Mouse (Mus musculus): Measurements from ENCODE around the gene Adprh. TPM values are rescaled to one million over a fixed set of nuclear protein-coding genes. Genes with fewer than 3 reads are reported as not detected.

Adprh gene
- polyA plus RNA-seq, 1 experiment from 2014 or later, result 46.7 TPM

- no peaks in the 10 kb centered on the region for H3K27me3 ChIP-seq (ENCODE audit: control insufficient read depth, insufficient read depth, low read length)
- ATAC-seq (ENCODE audit: low FRiP score, low TSS enrichment) (no peak), DNase-seq (ENCODE audit: low spot score) (no peak)
- no peaks in the 10 kb centered on the region for H3K9me3 ChIP-seq (ENCODE audit: control insufficient read depth, low read length)
- H3K9ac ChIP-seq (ENCODE audit: low read length), result no peak overlapping the region
- 51% methylated on average over 13 of the region's 13 CpGs for WGBS
- no peaks in the 10 kb centered on the region for H3K4me1 ChIP-seq (replicated peaks; ENCODE audit: control insufficient read depth, insufficient read depth)
- no peak for TF ChIP-seq CTCF (IDR thresholded peaks at IDR 0.05; ENCODE audit: low read depth)
- TF ChIP-seq EP300 (optimal IDR thresholded peaks at IDR 0.05), result no peak
- H3K36me3 ChIP-seq (ENCODE audit: control insufficient read depth, insufficient read depth, low read length), result no peaks in the 10 kb centered on the region
- H3K27ac ChIP-seq (replicated peaks), result no peak overlapping the region
- no peak overlapping the region for H3K4me2 ChIP-seq (replicated peaks; ENCODE audit: low read depth)
- H3K4me3 ChIP-seq (ENCODE audit: low read depth, low read length), result no peak overlapping the region
These were observed 20.9 kb downstream of the Adprh start for GRCm38 (mm10) chr16:38431446-38432185.

- Histone ChIP-seq H3K27ac (replicated peaks) (no peak overlapping the region), H3K9ac (ENCODE audit: low read length) (no peak overlapping the region), H3K27me3 (ENCODE audit: control insufficient read depth, insufficient read depth, low read length) (no peaks in the 10 kb centered on the region), H3K4me2 (replicated peaks; ENCODE audit: low read depth) (no peak overlapping the region), H3K9me3 (ENCODE audit: control insufficient read depth, low read length) (no peaks in the 10 kb centered on the region), H3K36me3 (ENCODE audit: control insufficient read depth, insufficient read depth, low read length) (no peaks in the 10 kb centered on the region), H3K4me1 (replicated peaks; ENCODE audit: control insufficient read depth, insufficient read depth) (no peaks in the 10 kb centered on the region), H3K4me3 (ENCODE audit: low read depth, low read length) (no peak overlapping the region)
- ATAC-seq (ENCODE audit: low FRiP score, low TSS enrichment), result no peak
- no peak for DNase-seq (ENCODE audit: low spot score)
- TF ChIP-seq CTCF (IDR thresholded peaks at IDR 0.05; ENCODE audit: low read depth) (no peak), EP300 (optimal IDR thresholded peaks at IDR 0.05) (no peak)
- 73% methylated on average over 1 of the region's 1 CpGs for WGBS
These were observed 26.7 kb downstream of the Adprh start for GRCm38 (mm10) chr16:38425799-38426198.

- H3K9ac ChIP-seq (ENCODE audit: low read length), result no peak overlapping the region
- no peak for TF ChIP-seq EP300 (optimal IDR thresholded peaks at IDR 0.05)
- TF ChIP-seq CTCF (IDR thresholded peaks at IDR 0.05; ENCODE audit: low read depth), result no peak
- H3K27me3 ChIP-seq (ENCODE audit: control insufficient read depth, insufficient read depth, low read length), result no peaks in the 10 kb centered on the region
- DNase-seq (ENCODE audit: low spot score) (no peak), ATAC-seq (ENCODE audit: low FRiP score, low TSS enrichment) (no peak)
- WGBS, result 83% methylated on average over 2 of the region's 2 CpGs
- no peak overlapping the region for H3K4me3 ChIP-seq (ENCODE audit: low read depth, low read length)
- H3K9me3 ChIP-seq (ENCODE audit: control insufficient read depth, low read length), result no peaks in the 10 kb centered on the region
- H3K27ac ChIP-seq (replicated peaks), result no peak overlapping the region
- no peaks in the 10 kb centered on the region for H3K4me1 ChIP-seq (replicated peaks; ENCODE audit: control insufficient read depth, insufficient read depth)
- no peak overlapping the region for H3K4me2 ChIP-seq (replicated peaks; ENCODE audit: low read depth)
- H3K36me3 ChIP-seq (ENCODE audit: control insufficient read depth, insufficient read depth, low read length), result no peaks in the 10 kb centered on the region
These were observed 27.1 kb downstream of the Adprh start for GRCm38 (mm10) chr16:38425374-38425773.

- Histone ChIP-seq H3K27ac (replicated peaks) (no peak overlapping the region), H3K4me2 (replicated peaks; ENCODE audit: low read depth) (no peak overlapping the region), H3K9me3 (ENCODE audit: control insufficient read depth, low read length) (no peaks in the 10 kb centered on the region), H3K9ac (ENCODE audit: low read length) (no peak overlapping the region), H3K27me3 (ENCODE audit: control insufficient read depth, insufficient read depth, low read length) (no peaks in the 10 kb centered on the region), H3K4me1 (replicated peaks; ENCODE audit: control insufficient read depth, insufficient read depth) (no peaks in the 10 kb centered on the region), H3K36me3 (ENCODE audit: control insufficient read depth, insufficient read depth, low read length) (no peaks in the 10 kb centered on the region), H3K4me3 (ENCODE audit: low read depth, low read length) (no peak overlapping the region)
- DNase-seq (ENCODE audit: low spot score) (no peak), ATAC-seq (ENCODE audit: low FRiP score, low TSS enrichment) (no peak)
- TF ChIP-seq CTCF (IDR thresholded peaks at IDR 0.05; ENCODE audit: low read depth) (no peak), EP300 (optimal IDR thresholded peaks at IDR 0.05) (no peak)
- WGBS, result 81% methylated on average over 7 of the region's 7 CpGs
These were observed 37.5 kb downstream of the Adprh start for GRCm38 (mm10) chr16:38414953-38415352.

GRCm38 (mm10) chr16:38408416-38408815 lies 44.1 kb downstream of the Adprh start:
- TF ChIP-seq EP300 (optimal IDR thresholded peaks at IDR 0.05), result no peak
- no peak for TF ChIP-seq CTCF (IDR thresholded peaks at IDR 0.05; ENCODE audit: low read depth)
- DNase-seq (ENCODE audit: low spot score) (no peak), ATAC-seq (ENCODE audit: low FRiP score, low TSS enrichment) (no peak)
- Histone ChIP-seq H3K4me3 (ENCODE audit: low read depth, low read length) (no peak overlapping the region), H3K9me3 (ENCODE audit: control insufficient read depth, low read length) (no peaks in the 10 kb centered on the region), H3K4me2 (replicated peaks; ENCODE audit: low read depth) (no peak overlapping the region), H3K36me3 (ENCODE audit: control insufficient read depth, insufficient read depth, low read length) (no peaks in the 10 kb centered on the region), H3K9ac (ENCODE audit: low read length) (no peak overlapping the region), H3K27ac (replicated peaks) (no peak overlapping the region), H3K4me1 (replicated peaks; ENCODE audit: control insufficient read depth, insufficient read depth) (no peaks in the 10 kb centered on the region), H3K27me3 (ENCODE audit: control insufficient read depth, insufficient read depth, low read length) (no peaks in the 10 kb centered on the region)
- 96% methylated on average over 8 of the region's 8 CpGs for WGBS

- Histone ChIP-seq H3K4me1 (replicated peaks; ENCODE audit: control insufficient read depth, insufficient read depth) (no peaks in the 10 kb centered on the region), H3K9ac (ENCODE audit: low read length) (no peak overlapping the region), H3K27me3 (ENCODE audit: control insufficient read depth, insufficient read depth, low read length) (no peaks in the 10 kb centered on the region), H3K27ac (replicated peaks) (no peak overlapping the region), H3K9me3 (ENCODE audit: control insufficient read depth, low read length) (no peaks in the 10 kb centered on the region), H3K4me2 (replicated peaks; ENCODE audit: low read depth) (no peak overlapping the region), H3K4me3 (ENCODE audit: low read depth, low read length) (no peak overlapping the region), H3K36me3 (ENCODE audit: control insufficient read depth, insufficient read depth, low read length) (no peaks in the 10 kb centered on the region)
- 48% methylated on average over 5 of the region's 5 CpGs for WGBS
- no peak for ATAC-seq (ENCODE audit: low FRiP score, low TSS enrichment)
- TF ChIP-seq EP300 (optimal IDR thresholded peaks at IDR 0.05) (no peak), CTCF (IDR thresholded peaks at IDR 0.05; ENCODE audit: low read depth) (no peak)
- DNase-seq (ENCODE audit: low spot score), result no peak
These were observed 44.9 kb downstream of the Adprh start for GRCm38 (mm10) chr16:38407584-38407983.
